Mouse (Mus musculus) liver, embryonic 12.5 days (tissue): ENCODE measurements around the gene Tceal9. TPM values are rescaled to one million over a fixed set of nuclear protein-coding genes. Genes with fewer than 3 reads are reported as not detected.
A peak's percentile ranks its signal among the peaks of the same experiment; 100 is the strongest.
"Not testable (repeated sequence)": the region's sequence is repeated elsewhere in the genome, so short reads cannot be mapped to it uniquely, and the experiment has no call there.

Source experiments
- ATAC-seq: fragments of 200-750 bp; cut with Nextera tagmentation; 2 replicates; pipeline ENCODE4 v1.8.0; 2017; ENCODE audit warnings: moderate number of reproducible peaks, mild to moderate bottlenecking, moderate library complexity
- H3K27ac ChIP-seq: fragments of 300-500 bp; sonication (generic); 2 replicates; pipeline ENCODE4 v1.5.1; 2016; ENCODE audit warnings: mild to moderate bottlenecking
- H3K27me3 ChIP-seq: fragments of 300-500 bp; sonication (generic); replicated peaks from 2 replicates; pipeline ENCODE4 v1.6.1; 2016; ENCODE audit warnings: mild to moderate bottlenecking, moderate library complexity
- H3K36me3 ChIP-seq: fragments of 300-500 bp; sonication (generic); 2 replicates; pipeline ENCODE4 v1.6.1; 2016; ENCODE audit warnings: mild to moderate bottlenecking, moderate library complexity
- H3K4me1 ChIP-seq: fragments of 300-500 bp; sonication (generic); 2 replicates; pipeline ENCODE4 v1.6.1; 2016
- H3K4me2 ChIP-seq: fragments of 300-500 bp; sonication (generic); 2 replicates; pipeline ENCODE4 v1.6.1; 2016; ENCODE audit warnings: mild to moderate bottlenecking, moderate library complexity
- H3K4me3 ChIP-seq: fragments of 300-500 bp; sonication (generic); 2 replicates; pipeline ENCODE4 v1.5.1; 2016; ENCODE audit warnings: mild to moderate bottlenecking, moderate library complexity
- H3K9ac ChIP-seq: fragments of 300-500 bp; sonication (generic); 2 replicates; pipeline ENCODE4 v1.6.1; 2016; ENCODE audit warnings: mild to moderate bottlenecking, moderate library complexity
- H3K9me3 ChIP-seq: fragments of 300-500 bp; sonication (generic); replicated peaks from 2 replicates; pipeline ENCODE4 v1.6.1; 2016; ENCODE audit warnings: mild to moderate bottlenecking, moderate library complexity
- WGBS: fragments of 180-500 bp; shearing (Covaris S2); methylation state at CpG from one replicate; pipeline ENCODE4 v1.1.7; 2016; ENCODE audit not compliant: insufficient replicate concordance; 5-methylcytosine and 5-hydroxymethylcytosine counted together
- polyA plus RNA-seq: library from polyadenylated mRNA; unstranded; fragments of >200 nt; fragmentation: Nextera tagmentation; extraction: Ambion mirVana; gene quantifications from 2 replicates; pipeline ENCODE4 v1.2.1, GENCODE M21; 2016

Gene Tceal9
- polyA plus RNA-seq: 223 and 224 TPM in 2 replicates

DNA sequence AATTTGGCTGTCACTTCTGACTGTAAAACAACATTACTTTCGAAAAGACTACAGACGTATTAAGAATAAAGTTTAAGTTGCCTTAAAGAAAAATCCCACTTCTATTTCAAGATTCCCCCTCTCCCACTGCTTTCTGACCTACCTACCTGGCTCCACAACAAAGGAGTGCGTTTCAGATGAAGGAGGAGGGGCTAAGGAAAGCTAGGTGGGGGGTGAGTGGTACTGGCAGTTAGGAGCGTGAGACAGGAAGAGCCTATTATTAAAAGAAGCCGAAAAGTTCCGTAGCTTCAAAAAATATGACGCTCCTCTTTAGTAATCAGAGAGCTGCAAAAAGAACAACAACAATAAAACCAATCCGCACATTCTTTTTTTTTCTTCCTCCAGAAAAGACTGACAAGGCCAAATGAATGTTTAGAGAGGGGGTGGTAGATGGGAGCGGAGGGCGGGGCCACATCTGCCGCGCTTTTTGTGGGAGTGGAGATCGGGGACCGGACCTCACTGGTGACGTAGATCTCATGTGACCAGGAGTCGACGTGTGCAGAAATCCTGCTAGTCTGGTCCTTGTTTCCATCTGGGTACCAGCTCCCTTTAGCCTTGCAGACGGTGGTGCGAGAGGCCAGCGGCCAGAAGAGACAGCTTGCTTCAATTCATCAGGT is at the start of gene Tceal9:
Gene Tceal9 (plus strand): TSS at position 506 of the 656 bp plus-strand sequence.
- Histone ChIP-seq H3K4me3 (peak within 1 kb of the TSS; percentile 66), H3K9me3 (no peaks in the 10 kb centered on the region), H3K9ac (peak within 1 kb of the TSS; percentile 71), H3K36me3 (peaks cover 11% of the 10 kb centered on the region; the same call in 1 of the 2 replicates), H3K4me1 (peaks cover 6% of the 10 kb centered on the region), H3K4me2 (peak within 1 kb of the TSS; percentile 78), H3K27ac (peak within 1 kb of the TSS; percentile 67), H3K27me3 (no peaks in the 10 kb centered on the region)
- ATAC-seq: peak; percentile 95
- 15% methylated on average over 20 of the region's 20 CpGs for WGBS

DNA sequence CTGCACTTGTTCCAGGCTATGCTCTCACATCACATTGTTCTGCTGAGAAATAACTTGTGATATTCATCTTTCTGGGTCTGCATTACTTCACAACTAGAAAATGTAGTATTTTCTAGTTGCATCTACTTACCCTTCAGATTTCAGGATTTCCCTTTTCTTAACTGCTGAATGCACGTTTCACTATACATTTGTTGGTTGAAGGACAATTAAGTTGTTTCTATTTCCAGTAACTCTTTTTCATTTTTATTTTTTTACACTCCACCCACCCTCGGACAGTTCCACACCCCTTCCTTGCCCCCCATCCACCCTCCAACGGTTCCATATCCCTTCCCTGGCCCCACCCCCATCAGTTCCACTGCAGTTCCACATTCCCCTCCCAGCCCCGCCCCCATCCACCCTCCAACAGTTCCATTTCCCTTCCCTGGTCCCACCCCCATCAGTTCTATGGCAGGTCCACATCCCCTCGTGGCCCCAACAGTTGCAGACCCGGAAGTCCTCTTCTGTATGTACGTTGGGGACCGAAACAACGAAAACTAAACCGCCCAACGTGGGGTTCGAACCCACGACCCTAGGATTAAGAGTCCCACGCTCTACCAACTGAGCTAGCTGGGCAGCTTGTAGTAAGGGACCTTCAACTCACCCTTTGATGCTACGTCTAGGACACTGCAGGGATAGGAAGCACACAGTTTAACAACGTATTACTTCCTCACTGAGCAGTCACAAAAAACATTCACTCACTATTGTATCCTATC is 49.5 kb upstream of the Tceal9 start:
- Histone ChIP-seq H3K36me3 (no peaks in the 10 kb centered on the region), H3K27ac (no peak overlapping the region), H3K9me3 (no peaks in the 10 kb centered on the region), H3K4me2 (no peak overlapping the region), H3K4me3 (no peak overlapping the region), H3K27me3 (no peaks in the 10 kb centered on the region), H3K9ac (no peak overlapping the region), H3K4me1 (no peaks in the 10 kb centered on the region)
- no peak for ATAC-seq
- WGBS: 59% methylated on average over 16 of the region's 16 CpGs

DNA sequence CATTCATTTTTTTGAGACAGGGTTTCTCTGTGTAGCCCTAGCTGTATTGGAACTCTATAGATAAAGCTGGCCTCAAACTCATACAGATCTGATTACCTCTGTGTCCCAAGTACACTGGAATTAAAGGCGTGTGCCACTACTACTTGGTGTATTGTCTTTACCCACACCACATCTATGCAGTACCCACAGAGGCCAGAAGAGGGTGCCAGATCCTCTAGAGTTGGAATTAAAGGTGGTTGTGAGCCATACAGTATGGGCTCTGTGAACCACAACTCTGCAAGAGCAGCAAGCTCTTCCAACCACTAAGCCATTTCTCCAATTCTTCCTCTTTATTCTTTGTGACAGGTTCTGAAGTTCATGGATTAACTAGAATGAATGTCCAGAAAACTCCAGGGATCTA is 48.0 kb upstream of the Tceal9 start:
- no peak overlapping the region for H3K9ac ChIP-seq
- 47% methylated on average over 1 of the region's 1 CpGs for WGBS

DNA sequence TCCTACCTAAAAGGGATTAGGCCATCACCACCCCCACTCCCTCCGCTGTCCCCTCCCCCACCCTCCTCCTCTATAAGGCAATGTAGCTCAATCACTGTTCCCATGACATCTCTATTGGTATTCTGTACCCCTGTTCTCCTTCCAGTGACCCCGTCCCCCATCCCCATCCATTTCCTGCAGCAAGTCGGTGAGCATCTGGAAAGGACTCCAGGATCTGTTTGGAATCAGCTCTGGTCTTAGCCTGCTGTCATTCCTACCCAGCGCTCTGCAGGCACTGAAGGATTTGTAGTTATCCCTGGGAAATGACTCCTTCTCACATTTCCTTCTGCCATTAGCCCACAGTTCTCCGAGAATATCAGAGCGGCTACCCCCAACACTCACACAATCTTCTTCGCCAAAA is 41.6 kb upstream of the Tceal9 start:
- H3K4me3 ChIP-seq: peak overlapping the region; percentile 32
- no peaks in the 10 kb centered on the region for H3K36me3 ChIP-seq
- no peaks in the 10 kb centered on the region for H3K9me3 ChIP-seq
- no peak overlapping the region for H3K9ac ChIP-seq
- no peak for ATAC-seq
- H3K27me3 ChIP-seq: peaks cover 17% of the 10 kb centered on the region
- no peak overlapping the region for H3K27ac ChIP-seq
- no peaks in the 10 kb centered on the region for H3K4me1 ChIP-seq
- H3K4me2 ChIP-seq: peak overlapping the region; percentile 47
- 20% methylated on average over 7 of the region's 7 CpGs for WGBS

More for the DNA sequence above, 48.0 kb upstream of the Tceal9 start:
- Histone ChIP-seq H3K4me3 (no peak overlapping the region), H3K36me3 (no peaks in the 10 kb centered on the region), H3K9me3 (no peaks in the 10 kb centered on the region), H3K4me2 (no peak overlapping the region), H3K27ac (no peak overlapping the region), H3K4me1 (no peaks in the 10 kb centered on the region), H3K27me3 (peaks cover 5% of the 10 kb centered on the region; the same call in 1 of the 2 replicates)
- ATAC-seq: no peak

GRCm38 (mm10) chrX:136203664-136204066 is 41.2 kb upstream of the Tceal9 start, which contains the start of gene Tceal5:
Tceal5 (minus strand) TSS chrX:136203876.
- peak within 1 kb of the TSS; percentile 47 for H3K4me2 ChIP-seq
- H3K9me3 ChIP-seq: no peaks in the 10 kb centered on the region
- H3K9ac ChIP-seq: no peak within 1 kb of the TSS
- peaks cover 17% of the 10 kb centered on the region for H3K27me3 ChIP-seq
- no peaks in the 10 kb centered on the region for H3K4me1 ChIP-seq
- H3K4me3 ChIP-seq: peak within 1 kb of the TSS; percentile 32
- no peak; the same call in 1 of the 2 replicates for ATAC-seq
- WGBS: 14% methylated on average over 8 of the region's 9 CpGs
- H3K27ac ChIP-seq: no peak within 1 kb of the TSS
- H3K36me3 ChIP-seq: no peaks in the 10 kb centered on the region

DNA sequence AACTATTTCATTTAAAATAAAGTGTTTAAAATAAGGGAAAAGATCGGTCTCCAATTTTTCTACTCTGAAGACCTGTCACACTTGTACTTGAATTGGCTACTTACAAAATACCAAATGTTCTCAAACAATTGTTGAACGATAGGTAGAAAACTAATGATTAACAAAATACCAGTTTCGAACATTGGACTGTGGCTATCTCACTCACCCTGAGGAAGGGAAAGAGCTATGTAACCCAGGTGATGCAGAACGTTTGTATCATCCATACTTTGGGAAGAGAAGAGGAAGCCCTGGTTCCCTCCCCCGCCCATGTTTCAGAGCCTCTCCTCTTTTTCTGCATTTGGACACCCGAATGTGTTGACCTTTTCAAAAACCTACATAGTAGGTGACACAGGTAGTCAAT is 40.5 kb upstream of the Tceal9 start:
- Histone ChIP-seq H3K9ac (no peak overlapping the region), H3K4me2 (no peak overlapping the region), H3K9me3 (no peaks in the 10 kb centered on the region), H3K27ac (no peak overlapping the region), H3K36me3 (no peaks in the 10 kb centered on the region), H3K4me1 (no peaks in the 10 kb centered on the region), H3K4me3 (no peak overlapping the region), H3K27me3 (peaks cover 17% of the 10 kb centered on the region)
- WGBS: 59% methylated on average over 6 of the region's 6 CpGs
- no peak for ATAC-seq

DNA sequence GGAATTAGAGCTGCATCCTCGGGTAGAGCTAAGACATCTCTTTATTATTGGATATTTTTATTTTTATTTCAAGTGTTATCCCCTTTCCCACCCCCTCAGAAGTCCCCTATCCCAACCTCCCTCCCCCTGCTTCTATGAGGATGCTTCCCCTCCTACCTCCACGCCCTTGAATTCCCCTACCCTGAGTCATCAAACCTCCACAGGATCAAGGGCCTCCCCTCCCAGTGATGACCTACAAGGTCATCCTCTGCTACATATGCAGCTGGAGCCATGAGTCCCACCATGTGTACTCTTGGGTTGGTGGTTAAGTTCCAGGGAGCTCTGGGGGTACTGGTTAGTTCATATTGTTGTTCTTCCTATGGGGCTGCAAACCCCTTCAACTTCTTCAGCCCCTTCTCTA is 31.5 kb upstream of the Tceal9 start:
- H3K27me3 ChIP-seq: peaks cover 10% of the 10 kb centered on the region

GRCm38 (mm10) chrX:136214729-136215677 is 29.9 kb upstream of the Tceal9 start, which contains the start of the genes Tceal7 and Bex1:
Tceal7 (plus strand) TSS chrX:136214779.
Bex1 (minus strand) TSS chrX:136215513.
- 25% methylated on average over 9 of the region's 67 CpGs for WGBS
- not testable (repeated sequence) for H3K4me1 ChIP-seq, H3K9me3 ChIP-seq, H3K36me3 ChIP-seq, H3K27ac ChIP-seq, H3K9ac ChIP-seq, H3K27me3 ChIP-seq
- Histone ChIP-seq H3K4me3 (peak within 1 kb of the TSS; percentile 37), H3K4me2 (peak within 1 kb of the TSS; percentile 50)
- ATAC-seq: peak; percentile 94

More for the DNA sequence above, 31.5 kb upstream of the Tceal9 start:
- Histone ChIP-seq H3K4me3 (no peak overlapping the region), H3K9ac (no peak overlapping the region), H3K27ac (no peak overlapping the region), H3K4me2 (no peak overlapping the region), H3K4me1 (no peaks in the 10 kb centered on the region), H3K9me3 (no peaks in the 10 kb centered on the region), H3K36me3 (no peaks in the 10 kb centered on the region)
- WGBS: 65% methylated on average over 2 of the region's 2 CpGs
- ATAC-seq: no peak

GRCm38 (mm10) chrX:136216303-136216702 is 28.6 kb upstream of the Tceal9 start:
- no peaks in the 10 kb centered on the region for H3K4me1 ChIP-seq
- ATAC-seq: no peak
- no peak overlapping the region for H3K9ac ChIP-seq
- H3K4me3 ChIP-seq: no peak overlapping the region
- WGBS: 38% methylated on average over 1 of the region's 1 CpGs
- H3K27ac ChIP-seq: no peak overlapping the region
- no peaks in the 10 kb centered on the region for H3K9me3 ChIP-seq
- peaks cover 10% of the 10 kb centered on the region for H3K27me3 ChIP-seq
- H3K4me2 ChIP-seq: no peak overlapping the region
- H3K36me3 ChIP-seq: no peaks in the 10 kb centered on the region

GRCm38 (mm10) chrX:136223714-136224113 is 21.2 kb upstream of the Tceal9 start:
- Histone ChIP-seq H3K4me1 (no peaks in the 10 kb centered on the region), H3K27ac (no peak overlapping the region), H3K9ac (no peak overlapping the region), H3K4me3 (no peak overlapping the region), H3K36me3 (no peaks in the 10 kb centered on the region), H3K27me3 (0 out of 2 replicates have a peak, but pooled peaks cover 7% of the 10 kb centered on the region), H3K4me2 (no peak overlapping the region), H3K9me3 (no peaks in the 10 kb centered on the region)
- WGBS: 56% methylated on average over 6 of the region's 6 CpGs
- ATAC-seq: no peak

GRCm38 (mm10) chrX:136227768-136228167 is 17.1 kb upstream of the Tceal9 start:
- H3K27me3 ChIP-seq: 0 out of 2 replicates have a peak, but pooled peaks cover 7% of the 10 kb centered on the region
- no peaks in the 10 kb centered on the region for H3K36me3 ChIP-seq
- H3K4me3 ChIP-seq: no peak overlapping the region
- no peak overlapping the region for H3K9ac ChIP-seq
- H3K4me1 ChIP-seq: no peaks in the 10 kb centered on the region
- no peaks in the 10 kb centered on the region for H3K9me3 ChIP-seq
- whole genome bisulfite sequencing: 60% methylated on average over 5 of the region's 5 CpGs
- H3K4me2 ChIP-seq: no peak overlapping the region
- ATAC-seq: no peak
- H3K27ac ChIP-seq: no peak overlapping the region
